Mouse (Mus musculus): ENCODE measurements around the gene Manbal.

Gene Manbal

DNA sequence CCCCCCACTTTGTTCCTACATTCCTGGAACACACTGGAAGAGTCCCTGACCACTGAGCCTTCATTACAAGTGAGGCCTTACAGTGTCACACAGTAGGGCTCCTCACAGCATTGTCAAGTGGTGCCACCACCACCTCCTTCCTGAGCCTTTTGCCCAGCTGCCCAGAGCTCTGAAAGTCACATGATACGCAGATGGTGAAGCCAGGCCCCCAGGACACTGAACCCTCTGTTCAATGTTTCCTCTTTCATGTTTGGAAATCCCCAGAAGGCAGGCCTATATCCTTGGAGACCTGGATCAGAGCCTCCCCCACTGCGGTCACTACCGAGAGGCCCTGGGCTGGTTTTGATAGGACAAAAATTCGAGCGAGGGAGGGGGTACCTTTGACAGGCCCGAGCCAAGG, 49.8 kb downstream of the Manbal start:
- no peak for DNase-seq (ENCODE audit: low spot score)

DNA sequence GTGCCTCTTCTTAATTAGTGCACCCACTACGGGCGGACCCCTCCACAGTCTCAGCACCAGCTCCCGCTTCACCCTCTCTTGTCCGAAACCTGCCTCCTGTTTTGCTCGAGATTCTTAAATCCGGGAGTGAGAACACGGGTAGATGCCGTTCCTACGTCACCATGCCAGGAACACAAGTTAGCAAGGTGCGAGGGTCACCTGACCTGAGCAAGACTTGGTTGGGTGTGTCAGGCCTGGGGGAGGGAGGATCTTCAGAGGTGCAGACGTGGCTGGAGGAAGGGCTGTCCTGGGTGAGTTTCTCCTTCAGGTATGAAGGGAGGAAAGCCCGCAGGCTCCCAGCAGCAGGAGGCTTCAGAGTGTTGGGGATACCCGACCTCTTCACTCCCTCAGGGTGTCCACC, 50.8 kb downstream of the Manbal start, which contains the start of gene Src:
Gene Src (plus strand): TSS at position 239 of the 400 bp plus-strand sequence.
- DNase-seq (ENCODE audit: low spot score): no peak

DNA sequence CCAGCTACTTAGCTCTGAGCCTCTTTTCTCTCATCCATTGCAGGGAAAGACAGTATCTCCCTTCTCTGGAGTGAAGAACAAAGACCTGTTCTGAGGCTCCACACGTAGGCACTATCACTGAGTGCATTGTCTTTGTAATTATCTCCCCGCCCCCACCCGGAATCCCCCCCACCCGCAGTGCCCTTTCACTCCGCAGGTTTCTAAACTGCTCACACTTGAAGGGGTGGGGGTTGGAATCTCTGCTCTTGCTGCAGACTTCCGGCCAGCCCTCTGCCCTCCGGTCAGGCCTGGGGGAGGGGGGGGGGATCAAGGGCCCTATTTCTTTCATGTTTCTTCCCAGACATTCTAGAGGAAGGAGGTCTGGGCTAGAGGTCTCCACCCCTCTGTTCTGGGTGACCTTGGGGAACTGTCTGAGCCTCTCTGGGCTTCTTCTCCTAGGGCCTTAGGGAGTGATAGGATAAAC, 51.2 kb downstream of the Manbal start:
- DNase-seq (ENCODE audit: low spot score): no peak

DNA sequence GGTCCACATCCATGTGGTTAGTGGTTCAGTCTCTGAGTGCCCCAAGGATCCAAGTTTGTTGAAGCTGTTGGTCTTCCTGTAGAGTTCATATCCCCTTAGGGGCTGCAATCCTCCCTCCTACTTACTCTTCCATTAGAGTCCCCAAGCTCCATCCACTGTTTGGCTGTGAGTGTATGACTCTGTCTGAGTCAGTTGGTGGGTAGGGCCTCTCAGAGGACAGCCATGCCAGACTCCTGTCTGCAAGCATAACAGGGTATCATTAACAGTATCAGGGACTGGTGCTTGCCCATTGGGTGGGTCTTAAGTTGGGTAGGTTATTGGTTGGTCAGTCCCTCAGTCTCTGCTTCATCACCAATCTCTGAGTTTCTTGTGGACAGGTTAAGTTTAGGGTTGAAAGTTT, 52.1 kb downstream of the Manbal start:
- DNase-seq (ENCODE audit: low spot score): no peak

DNA sequence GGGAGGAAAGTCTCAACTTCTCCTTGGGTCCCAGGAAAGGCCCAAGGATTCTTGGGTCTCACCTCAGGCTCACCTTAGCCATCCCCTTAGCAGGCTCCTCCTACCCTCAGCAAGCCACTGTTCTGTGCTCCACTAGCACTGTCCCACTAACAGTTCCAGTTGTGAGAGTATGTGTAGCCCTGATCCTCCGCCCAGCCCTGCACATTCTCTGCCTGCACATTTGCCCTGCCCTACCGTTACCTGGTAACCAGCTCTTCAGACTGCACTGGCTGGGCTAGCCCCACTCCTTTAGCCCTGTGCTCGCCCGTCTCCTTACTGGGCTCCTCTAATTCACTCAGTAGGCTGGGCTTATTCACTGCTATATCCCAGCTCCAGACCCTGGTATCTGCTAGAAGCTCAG, 53.0 kb downstream of the Manbal start:
- no peak for DNase-seq (ENCODE audit: low spot score)

DNA sequence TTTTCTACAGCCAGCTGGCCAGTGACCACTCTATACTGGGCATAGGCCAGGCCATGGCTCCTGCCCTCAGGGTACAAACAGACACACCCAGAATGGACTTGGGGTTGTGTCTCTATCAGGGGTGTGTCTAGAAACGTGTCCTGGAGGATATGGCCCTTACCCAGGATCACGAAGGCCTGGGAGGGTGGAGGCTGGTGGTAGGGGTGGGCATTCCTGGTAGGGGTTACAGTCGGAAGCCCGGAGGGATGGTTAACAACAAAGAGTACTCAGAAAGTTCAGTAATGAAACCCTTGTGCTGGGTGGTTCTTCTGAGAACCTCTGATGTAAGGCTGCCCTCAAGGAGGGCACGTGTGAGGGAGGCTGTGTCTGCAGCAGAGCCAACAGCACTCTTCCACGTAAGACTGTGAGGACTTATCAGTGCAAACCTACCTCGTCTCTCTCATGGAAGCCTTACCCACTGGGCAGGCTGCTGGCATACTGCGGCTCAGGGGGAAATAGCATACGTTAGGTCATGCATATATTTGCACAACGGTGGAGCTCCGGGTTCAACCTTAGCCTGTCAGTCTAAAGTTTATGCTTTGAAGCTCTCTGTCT, 54.8 kb downstream of the Manbal start:
- no peak for DNase-seq (ENCODE audit: low spot score)

DNA sequence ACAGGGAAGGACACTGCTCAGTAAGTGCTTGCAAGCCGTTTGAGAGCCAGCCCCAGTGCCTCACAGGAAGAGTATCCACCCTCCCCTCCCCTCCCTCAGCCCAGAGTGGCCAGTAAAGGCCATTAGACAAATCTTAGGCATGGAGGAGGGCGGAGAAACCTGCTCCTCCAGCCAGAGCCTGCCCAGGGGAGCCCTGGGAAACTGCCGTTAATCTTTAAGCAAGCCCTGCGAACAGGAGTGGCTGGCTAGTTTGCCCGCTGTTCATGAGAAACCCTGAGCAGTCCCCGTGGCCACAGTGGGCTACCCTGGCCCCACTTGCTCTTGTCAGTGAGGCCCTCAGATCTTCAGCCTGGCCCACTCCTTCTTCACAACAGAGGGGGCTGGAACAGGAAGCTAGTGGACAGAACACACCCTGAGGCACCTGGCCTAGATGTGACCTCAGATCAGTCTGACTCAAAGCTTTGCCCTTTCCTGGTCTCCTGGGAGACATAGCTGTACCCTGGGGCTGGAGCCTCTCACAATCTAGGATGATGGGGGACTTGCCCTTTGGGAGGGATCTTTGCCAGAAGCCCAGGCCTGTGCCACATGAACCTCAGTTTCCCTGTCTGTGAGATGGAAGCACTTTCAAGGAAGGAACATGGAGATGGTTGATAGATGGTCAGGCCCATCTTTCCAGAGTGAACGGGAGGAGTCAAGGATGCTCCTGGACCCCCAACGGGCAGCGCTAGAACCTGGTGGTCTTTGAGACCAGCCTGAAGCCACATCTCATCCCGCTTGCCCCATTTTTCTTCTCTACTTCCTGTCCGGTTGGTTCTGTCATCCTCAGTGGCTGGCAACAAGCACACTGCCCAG, 55.7 kb downstream of the Manbal start:
- DNase-seq (ENCODE audit: low spot score): no peak

DNA sequence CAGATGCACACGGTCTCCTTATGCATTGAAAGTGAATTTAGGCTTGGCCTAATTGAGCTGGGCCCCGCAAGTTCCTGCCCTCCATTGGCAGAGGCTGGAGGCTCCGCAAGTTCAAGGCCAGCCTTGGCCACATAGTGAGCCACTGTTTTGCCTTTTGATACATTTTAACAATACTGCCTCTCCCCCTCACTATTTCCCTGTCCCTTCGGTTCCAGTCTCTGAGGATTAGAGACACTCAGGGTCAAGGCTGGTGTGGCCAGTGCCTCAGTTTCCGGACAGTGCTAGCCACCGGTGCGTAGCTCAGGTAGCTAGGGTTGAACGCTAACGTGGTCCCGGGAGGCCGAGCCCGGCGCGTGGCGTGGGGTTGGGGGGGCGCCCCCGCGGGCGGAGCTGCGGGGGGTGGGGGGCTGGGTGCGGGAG, 56.3 kb downstream of the Manbal start:
- DNase-seq (ENCODE audit: low spot score): no peak

DNA sequence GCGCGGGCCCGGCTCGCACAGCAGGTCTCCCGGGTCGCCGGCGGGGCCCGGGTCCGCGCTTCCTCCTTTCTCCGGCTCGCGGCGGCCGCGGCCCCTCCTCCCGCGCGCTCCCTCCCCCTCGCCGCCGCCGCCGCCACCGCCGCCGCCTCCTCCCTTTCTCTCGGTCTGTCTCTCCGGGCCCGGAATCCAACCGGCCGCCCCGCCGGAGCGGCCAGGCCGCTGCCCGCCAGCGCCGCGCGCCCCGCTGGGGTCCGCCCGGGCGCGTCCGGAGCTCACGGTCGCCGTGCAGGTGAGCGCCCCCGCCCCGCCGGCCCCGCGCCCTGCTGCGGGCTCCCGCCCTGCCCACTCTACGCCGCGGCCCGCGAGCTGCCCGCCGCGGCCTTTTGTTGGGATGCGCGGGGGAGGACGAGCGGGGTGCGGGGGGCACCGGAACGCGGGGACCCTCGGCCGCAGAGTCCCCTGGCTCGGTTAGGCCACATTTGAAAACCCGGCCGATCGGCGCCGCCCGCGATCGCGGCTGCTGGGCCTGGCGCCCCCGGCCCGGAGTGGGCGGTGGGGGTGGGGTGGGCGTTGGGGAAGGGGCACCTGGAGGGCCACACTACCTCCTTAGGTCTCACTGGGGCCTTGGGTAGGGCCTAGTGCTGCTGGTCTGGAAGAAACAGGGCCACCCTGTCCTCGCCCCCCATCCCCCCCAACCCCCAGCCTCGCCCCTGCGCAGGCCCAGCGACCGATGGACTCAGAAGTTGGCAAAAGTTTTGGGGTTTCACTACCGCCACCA, 56.9 kb downstream of the Manbal start:
- no peak for DNase-seq (ENCODE audit: low spot score)

DNA sequence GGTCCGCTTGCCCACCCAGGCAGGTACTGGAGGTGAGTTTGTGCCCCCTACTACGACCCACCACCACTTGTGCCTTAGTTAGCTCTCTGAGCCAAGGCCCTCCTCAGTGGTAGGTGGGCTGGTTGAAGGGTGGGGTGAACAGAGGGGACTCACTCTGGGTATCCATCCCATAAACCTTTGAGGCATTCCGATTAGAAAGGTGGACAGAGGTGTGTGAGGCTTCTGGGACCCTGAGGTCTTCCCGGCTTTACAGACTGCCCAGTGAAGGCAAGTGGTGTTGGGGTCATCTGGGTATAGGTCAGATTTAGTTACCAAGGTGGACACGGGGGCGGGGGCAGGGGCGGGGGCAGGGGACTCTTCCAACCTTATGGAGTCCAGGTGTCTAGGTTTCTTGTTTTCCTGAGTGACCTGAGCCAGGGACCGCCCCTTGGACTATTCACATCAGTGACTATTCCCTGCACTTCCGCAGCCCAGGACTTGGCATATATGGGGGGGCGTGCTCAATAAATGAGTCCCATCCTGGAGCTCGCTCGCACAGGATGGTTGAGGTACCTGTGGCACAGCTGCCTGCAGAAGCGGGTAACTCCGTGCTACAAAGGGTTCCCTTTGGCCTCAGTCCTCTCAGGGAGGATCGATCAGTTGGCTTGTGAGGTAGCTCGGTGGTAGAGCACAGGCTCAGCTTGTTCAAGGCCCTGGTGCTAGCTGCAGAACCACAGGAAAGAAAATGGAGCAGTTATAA, 57.7 kb downstream of the Manbal start:
- DNase-seq (ENCODE audit: low spot score): no peak

DNA sequence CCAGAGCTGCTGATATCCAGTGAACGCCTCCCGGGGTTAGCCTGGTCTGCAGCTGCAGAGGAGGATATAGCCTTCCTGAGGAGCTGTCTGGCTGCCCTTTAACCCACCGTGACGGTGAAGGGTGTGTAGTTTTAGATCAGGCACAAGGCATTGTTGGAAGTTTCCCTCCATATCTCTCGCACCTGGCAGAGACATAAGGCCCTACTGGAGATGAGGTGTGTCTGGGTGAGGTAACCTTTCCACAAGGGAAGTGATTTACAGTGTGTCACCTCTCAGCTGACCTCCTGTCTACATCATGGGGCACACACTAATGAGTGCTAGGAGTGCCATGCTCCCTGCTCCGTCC, 58.2 kb downstream of the Manbal start:
- DNase-seq (ENCODE audit: low spot score): no peak

DNA sequence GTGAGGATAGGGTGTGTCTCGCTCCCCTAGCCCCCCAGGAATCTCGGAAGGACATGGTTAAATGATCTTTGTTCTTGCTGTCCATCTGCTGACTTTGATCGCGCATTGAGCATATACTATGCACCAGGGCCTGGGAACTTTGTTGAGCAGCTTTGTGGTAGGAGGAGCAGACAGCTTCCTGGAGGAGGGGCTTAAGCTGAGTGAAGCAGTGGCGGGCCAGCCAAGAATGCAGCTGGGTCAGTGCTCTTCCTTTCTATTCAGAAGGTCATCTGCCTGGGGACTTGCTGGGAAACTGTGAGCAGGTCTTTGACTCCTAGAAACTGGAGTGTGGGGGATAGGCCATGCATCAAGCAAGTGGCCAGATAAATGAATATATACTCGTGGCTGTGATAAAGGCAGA, 58.8 kb downstream of the Manbal start:
- DNase-seq (ENCODE audit: low spot score): no peak

DNA sequence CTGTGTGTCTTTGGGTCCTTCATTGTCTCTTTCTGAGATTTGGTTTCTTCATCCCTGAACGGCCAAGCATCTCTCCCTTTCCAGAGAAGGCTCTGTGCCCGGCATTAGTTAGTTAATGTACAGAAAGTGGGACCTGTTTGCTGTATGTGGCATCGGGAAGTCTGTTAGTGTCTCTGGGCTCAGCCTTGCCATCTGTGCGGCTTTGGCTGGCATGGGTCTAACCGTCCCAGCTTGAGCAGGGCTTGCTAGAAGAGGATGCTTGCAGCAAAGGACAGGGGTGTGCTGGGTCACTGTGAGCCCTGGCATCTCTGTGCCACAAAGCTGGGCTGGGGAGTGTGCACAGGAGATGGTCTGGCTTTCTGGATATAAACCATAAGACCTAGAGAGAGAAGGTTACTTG, 59.8 kb downstream of the Manbal start:
- no peak for DNase-seq (ENCODE audit: low spot score)

DNA sequence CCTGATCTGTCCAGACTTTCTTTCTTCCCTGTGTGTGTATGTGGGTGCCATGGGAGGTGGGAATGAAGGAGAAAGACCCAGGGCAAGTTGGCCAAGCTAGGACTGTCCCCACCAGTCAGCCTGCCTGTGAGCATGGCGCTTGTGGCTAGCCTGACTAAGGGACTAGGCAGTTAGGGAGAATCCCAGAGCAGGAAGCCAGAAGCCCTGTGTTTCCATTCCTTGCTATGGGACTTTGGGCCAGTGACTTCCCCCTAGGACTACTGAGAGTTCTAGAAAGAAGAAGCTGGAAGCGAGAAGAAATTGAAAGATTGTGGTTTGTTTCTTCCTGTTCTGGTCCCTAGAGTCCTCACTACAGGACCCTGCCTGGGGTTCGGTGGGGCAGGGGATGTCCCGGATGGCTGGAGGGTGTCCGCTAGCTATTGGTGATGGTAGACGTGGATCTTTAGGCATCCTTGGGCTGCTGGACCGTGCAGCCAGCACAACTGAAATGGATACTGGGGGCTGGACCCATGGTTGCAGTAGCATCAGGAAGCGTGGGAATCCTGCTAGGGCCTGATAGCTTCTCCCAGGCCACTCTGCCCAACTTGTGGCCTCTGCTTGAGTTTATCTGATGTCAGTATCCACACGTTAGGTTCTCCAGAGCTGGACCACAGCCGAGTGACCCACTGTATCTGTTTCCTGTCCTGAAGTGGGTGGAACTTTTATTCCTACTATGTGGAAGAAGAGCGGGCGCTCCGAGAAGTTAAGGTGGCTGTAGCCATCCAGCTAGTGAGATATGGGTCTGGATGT, 61.2 kb downstream of the Manbal start:
- DNase-seq (ENCODE audit: low spot score): no peak

DNA sequence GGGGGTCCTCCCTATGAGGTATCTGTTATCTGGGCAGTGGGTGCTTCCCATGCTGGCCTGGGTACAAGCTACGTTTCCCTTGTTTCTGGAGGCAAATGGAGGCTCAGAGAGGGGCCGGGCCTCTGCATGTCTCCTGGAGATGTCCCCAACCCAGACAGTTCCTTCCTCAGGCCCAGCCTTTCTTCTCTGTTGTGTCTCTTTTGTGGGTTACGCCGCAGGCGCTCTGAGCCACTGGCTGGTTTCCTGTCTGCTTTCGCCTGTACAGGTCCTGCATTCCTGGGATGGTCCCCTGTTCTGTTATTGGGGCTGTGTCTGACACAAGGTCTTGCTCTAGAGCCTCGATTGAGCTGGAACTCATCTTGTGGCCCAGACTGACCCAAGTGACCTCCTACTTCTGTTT, 62.3 kb downstream of the Manbal start:
- DNase-seq (ENCODE audit: low spot score): no peak

DNA sequence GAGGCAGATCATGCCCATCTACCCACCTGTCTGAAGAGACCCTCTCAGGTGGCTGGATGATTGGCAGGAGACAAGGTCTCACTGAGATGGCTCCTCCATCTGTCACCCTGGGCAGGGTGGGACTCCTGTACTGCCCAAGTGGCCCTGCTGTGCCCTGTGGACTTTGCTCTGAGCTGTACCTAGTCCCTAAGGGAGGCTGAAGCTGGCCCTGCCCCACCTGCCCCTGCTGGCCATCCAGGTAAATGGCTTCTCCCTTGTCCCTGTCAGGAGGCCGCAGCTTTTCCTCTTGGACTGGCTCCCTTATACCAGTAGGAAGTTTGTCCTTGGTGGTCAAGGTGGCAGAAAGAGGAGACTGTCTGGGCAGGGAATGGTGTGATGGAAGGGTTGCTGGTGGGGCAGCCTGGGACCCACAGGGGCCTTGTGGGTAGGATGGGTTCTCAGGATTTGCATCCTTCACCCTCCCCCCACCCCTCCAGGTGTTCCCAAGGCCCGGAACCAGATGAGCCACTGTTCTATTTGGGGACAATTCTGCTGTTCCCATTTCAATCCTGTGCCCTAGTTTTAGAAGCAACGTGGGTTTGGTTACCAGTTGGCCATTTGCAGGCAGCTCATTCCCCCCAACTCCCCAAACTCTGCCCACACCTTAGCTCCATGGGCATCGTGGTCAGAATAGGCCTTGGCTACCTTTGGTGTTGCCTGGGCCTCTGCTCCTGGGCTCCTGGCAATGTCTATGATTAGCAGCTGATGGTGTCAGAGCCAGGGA, 63.5 kb downstream of the Manbal start:
- no peak for DNase-seq (ENCODE audit: low spot score)

DNA sequence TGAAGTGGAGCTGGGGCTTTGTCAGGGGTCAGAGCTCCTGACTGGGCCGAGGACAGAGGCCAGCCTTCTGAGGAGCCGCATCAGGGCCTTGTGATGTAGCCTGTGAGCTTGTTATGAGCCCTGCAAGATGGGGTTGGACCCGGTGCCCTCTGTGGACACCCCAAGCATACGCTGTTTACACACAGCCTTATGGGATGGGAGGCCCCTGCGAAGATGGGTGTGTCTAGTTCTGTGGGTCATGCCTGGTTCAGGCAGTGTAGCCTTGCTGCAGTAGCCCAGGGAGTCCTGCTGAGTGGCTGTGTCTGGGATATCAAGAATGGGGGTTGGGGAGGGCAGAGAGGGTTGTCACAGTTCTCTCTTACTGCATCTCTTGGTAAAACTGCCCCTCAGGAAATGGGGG, 64.5 kb downstream of the Manbal start:
- DNase-seq (ENCODE audit: low spot score): no peak

DNA sequence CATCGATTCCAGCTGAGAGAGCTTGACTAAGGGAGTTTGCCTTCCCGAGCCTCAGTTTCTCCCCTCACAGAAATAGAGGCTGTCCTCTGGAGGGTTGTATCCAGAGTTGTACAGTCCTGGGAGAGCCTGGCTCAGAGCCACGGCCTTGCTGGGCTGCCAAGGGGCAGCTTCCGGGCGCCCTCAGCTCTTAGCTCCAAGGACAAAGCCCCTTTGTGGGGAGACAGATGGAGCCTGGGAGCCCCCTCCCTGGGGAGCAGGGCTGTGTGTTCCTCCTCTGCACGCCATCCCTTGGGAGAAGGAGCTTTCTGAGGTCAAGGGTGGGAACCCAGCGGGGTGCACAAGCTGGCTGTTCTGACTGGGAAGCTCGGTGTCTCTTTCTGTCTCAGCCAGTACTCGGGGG, 65.1 kb downstream of the Manbal start:
- DNase-seq (ENCODE audit: low spot score): no peak

DNA sequence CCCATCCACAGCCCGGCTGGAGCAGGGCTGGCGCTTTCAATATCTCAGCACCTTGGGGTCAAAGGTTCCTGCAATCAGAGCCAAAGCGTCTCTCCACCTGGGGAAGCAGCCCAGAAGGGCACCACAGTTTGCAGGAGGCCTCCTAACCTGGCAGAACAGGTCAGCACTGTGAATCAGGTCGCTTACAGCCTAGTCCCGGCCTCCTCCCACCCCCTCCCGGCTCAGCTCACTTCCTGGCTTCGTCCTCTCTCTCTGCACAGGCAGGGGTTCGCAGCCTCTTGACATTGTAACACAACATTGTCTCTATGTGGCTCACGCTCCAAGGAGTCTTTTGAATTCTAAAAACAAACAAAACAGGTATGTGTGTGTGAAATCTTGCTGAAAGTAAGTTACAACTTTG, 66.6 kb downstream of the Manbal start:
- no peak for DNase-seq (ENCODE audit: low spot score)

DNA sequence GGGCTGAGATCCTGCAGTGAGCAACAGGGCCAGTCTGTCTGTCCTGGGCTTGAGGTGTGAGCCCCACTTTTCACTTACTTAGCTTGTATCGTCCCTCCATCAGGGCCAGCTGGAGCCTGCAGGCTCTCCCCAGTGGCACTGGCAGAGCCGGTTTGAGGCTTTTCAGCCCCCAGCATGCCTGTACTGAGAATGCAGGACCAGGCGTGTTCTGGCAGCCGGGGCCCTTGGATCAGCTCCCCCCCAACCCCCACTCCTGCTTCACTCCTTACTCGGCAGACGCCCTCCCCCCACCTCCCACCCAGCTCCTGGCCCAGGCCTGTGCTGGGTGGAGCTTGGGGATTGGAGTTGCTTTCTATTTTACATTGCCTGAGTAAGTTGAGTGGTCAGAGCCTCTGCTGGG, 67.1 kb downstream of the Manbal start:
- DNase-seq (ENCODE audit: low spot score): no peak

DNA sequence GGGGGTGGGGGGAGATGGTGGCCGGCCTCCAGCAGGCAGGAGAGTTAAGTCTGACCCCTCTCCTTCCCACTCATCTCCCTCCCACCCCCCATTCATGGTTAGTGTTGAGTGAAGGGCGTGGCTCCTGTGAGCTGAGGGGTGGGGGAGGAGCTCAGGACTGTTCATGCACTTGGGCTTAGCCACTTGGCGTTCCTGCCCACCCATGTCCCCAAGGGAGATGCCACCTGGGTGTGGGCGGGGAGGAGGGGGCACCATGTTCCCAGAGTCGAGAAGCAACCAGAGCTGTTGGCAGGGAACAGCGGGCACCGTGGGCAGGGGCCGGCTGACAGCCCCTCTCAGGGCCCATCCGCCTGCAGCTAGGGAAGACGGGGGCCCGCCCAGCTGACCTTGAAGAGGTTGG, 69.1 kb downstream of the Manbal start:
- no peak for DNase-seq (ENCODE audit: low spot score)
